Mouse (Mus musculus): ENCODE results near the gene Tle2. TPM values are rescaled to one million over a fixed set of nuclear protein-coding genes. Genes with fewer than 3 reads are reported as not detected.

The Tle2 gene
- polyA plus RNA-seq, 1 experiment from 2014 or later = 14.3 TPM

- Histone ChIP-seq H3K4me1 (peaks cover 20% of the 10 kb centered on the region), H3K9ac (peak overlapping the region; percentile 68), H3K4me3 (replicated peaks) (peak overlapping the region; percentile 61), H3K27ac (peak overlapping the region; percentile 85; the same call in 1 of the 2 replicates), H3K27me3 (peaks cover 5% of the 10 kb centered on the region; the same call in 1 of the 2 replicates), H3K4me2 (peak overlapping the region; percentile 77), H3K9me3 (no peaks in the 10 kb centered on the region), H3K36me3 (replicated peaks) (peaks cover 44% of the 10 kb centered on the region)
- 90% methylated on average over 22 of the region's 22 CpGs for WGBS
- peak; percentile 12; the same call in 1 of the 2 replicates for ATAC-seq (ENCODE audit: low FRiP score)
Measured at GRCm38 (mm10) chr10:81626101-81626993, 52.0 kb downstream of the Tle2 start.

GRCm38 (mm10) chr10:81626994-81627835, 52.9 kb downstream of the Tle2 start, which contains the start of gene Sirt6:
Gene Sirt6, minus strand, starts transcription at chr10:81627797.
- peak within 1 kb of the TSS; percentile 61 for H3K4me3 ChIP-seq (replicated peaks)

GRCm38 (mm10) chr10:81627836-81628220, 53.5 kb downstream of the Tle2 start:
- H3K9me3 ChIP-seq = no peaks in the 10 kb centered on the region
- peak overlapping the region; percentile 77 for H3K4me2 ChIP-seq
- WGBS = 61% methylated on average over 7 of the region's 7 CpGs
- peak; percentile 36; the same call in 1 of the 2 replicates for ATAC-seq (ENCODE audit: low FRiP score)
- peaks cover 5% of the 10 kb centered on the region; the same call in 1 of the 2 replicates for H3K27me3 ChIP-seq
- H3K4me1 ChIP-seq = peaks cover 20% of the 10 kb centered on the region
- H3K36me3 ChIP-seq (replicated peaks) = peaks cover 31% of the 10 kb centered on the region
- peak overlapping the region; percentile 61 for H3K4me3 ChIP-seq (replicated peaks)
- H3K9ac ChIP-seq = peak overlapping the region; percentile 68
- peak overlapping the region; percentile 85 for H3K27ac ChIP-seq

More at GRCm38 (mm10) chr10:81626994-81627835, 52.9 kb downstream of the Tle2 start, which contains the start of gene Sirt6:
- Histone ChIP-seq H3K4me2 (peak within 1 kb of the TSS; percentile 77), H3K27ac (peak within 1 kb of the TSS; percentile 85), H3K9me3 (no peaks in the 10 kb centered on the region), H3K36me3 (replicated peaks) (peaks cover 37% of the 10 kb centered on the region), H3K9ac (peak within 1 kb of the TSS; percentile 68), H3K27me3 (peaks cover 5% of the 10 kb centered on the region; the same call in 1 of the 2 replicates), H3K4me1 (peaks cover 20% of the 10 kb centered on the region)
- ATAC-seq (ENCODE audit: low FRiP score) = peak; percentile 92
- 6% methylated on average over 40 of the region's 40 CpGs for WGBS

- Histone ChIP-seq H3K9ac (peak within 1 kb of the TSS; percentile 68), H3K4me2 (peak within 1 kb of the TSS; percentile 77), H3K4me1 (peaks cover 25% of the 10 kb centered on the region), H3K4me3 (replicated peaks) (peak within 1 kb of the TSS; percentile 61), H3K27ac (peak within 1 kb of the TSS; percentile 85), H3K36me3 (replicated peaks) (peaks cover 27% of the 10 kb centered on the region), H3K9me3 (no peaks in the 10 kb centered on the region), H3K27me3 (peaks cover 5% of the 10 kb centered on the region; the same call in 1 of the 2 replicates)
- ATAC-seq (ENCODE audit: low FRiP score) = no peak
- 86% methylated on average over 16 of the region's 16 CpGs for WGBS
Measured at GRCm38 (mm10) chr10:81628390-81628789, 54.0 kb downstream of the Tle2 start, which contains the start of gene Ankrd24. Gene Ankrd24, plus strand, starts transcription at chr10:81628540.

GRCm38 (mm10) chr10:81633253-81634099, 59.1 kb downstream of the Tle2 start:
- Histone ChIP-seq H3K4me3 (replicated peaks) (peak overlapping the region; percentile 42), H3K9me3 (no peaks in the 10 kb centered on the region), H3K36me3 (replicated peaks) (no peaks in the 10 kb centered on the region), H3K27ac (peak overlapping the region; percentile 15), H3K9ac (peak overlapping the region; percentile 50), H3K27me3 (peaks cover 19% of the 10 kb centered on the region; the same call in 1 of the 2 replicates), H3K4me2 (peak overlapping the region; percentile 69), H3K4me1 (peaks cover 13% of the 10 kb centered on the region)
- WGBS = 4% methylated on average over 36 of the region's 37 CpGs
- ATAC-seq (ENCODE audit: low FRiP score) = peak; percentile 93

- no peak for ATAC-seq (ENCODE audit: low FRiP score)
- WGBS = 26% methylated on average over 8 of the region's 8 CpGs
- H3K4me3 ChIP-seq (replicated peaks) = no peak overlapping the region
- H3K36me3 ChIP-seq (replicated peaks) = no peaks in the 10 kb centered on the region
- H3K9ac ChIP-seq = no peak overlapping the region
- H3K27ac ChIP-seq = no peak overlapping the region
- H3K9me3 ChIP-seq = no peaks in the 10 kb centered on the region
- no peak overlapping the region for H3K4me2 ChIP-seq
- peaks cover 14% of the 10 kb centered on the region; the same call in 1 of the 2 replicates for H3K27me3 ChIP-seq
- peaks cover 18% of the 10 kb centered on the region for H3K4me1 ChIP-seq
Measured at GRCm38 (mm10) chr10:81636338-81636737, 62.0 kb downstream of the Tle2 start.

GRCm38 (mm10) chr10:81638101-81638500, 63.7 kb downstream of the Tle2 start:
- Histone ChIP-seq H3K27me3 (peaks cover 14% of the 10 kb centered on the region; the same call in 1 of the 2 replicates), H3K27ac (no peak overlapping the region), H3K36me3 (replicated peaks) (no peaks in the 10 kb centered on the region), H3K4me2 (no peak overlapping the region), H3K9me3 (no peaks in the 10 kb centered on the region), H3K4me1 (peaks cover 33% of the 10 kb centered on the region), H3K4me3 (replicated peaks) (no peak overlapping the region), H3K9ac (no peak overlapping the region)
- no peak for ATAC-seq (ENCODE audit: low FRiP score)
- 75% methylated on average over 6 of the region's 6 CpGs for WGBS

Other genes with a start within 250 kb of the Tle2 start
- 2.1 and 2.9 TPM in 2 replicates for gene Tbxa2r, start 245.8 kb upstream of the Tle2 start, polyA plus RNA-seq (2016; fragmentation: Nextera tagmentation; extraction: Ambion mirVana)
- 0.08 TPM in 1 of 2 replicates, not detected in the other for gene Gipc3, start 231.3 kb upstream of the Tle2 start, polyA plus RNA-seq (2016; fragmentation: Nextera tagmentation; extraction: Ambion mirVana)
- gene Hmg20b, start 224.1 kb upstream of the Tle2 start, polyA plus RNA-seq (2016; fragmentation: Nextera tagmentation; extraction: Ambion mirVana) = 92.6 and 97.1 TPM in 2 replicates
- gene Mfsd12, start 217.1 kb upstream of the Tle2 start, polyA plus RNA-seq (2016; fragmentation: Nextera tagmentation; extraction: Ambion mirVana) = 8.2 and 8.4 TPM in 2 replicates
- 0.36 and 1.2 TPM in 2 replicates for gene 4930404N11Rik, start 208.7 kb upstream of the Tle2 start, polyA plus RNA-seq (2016; fragmentation: Nextera tagmentation; extraction: Ambion mirVana)
- 145 and 148 TPM in 2 replicates for gene Fzr1, start 196.0 kb upstream of the Tle2 start, polyA plus RNA-seq (2016; fragmentation: Nextera tagmentation; extraction: Ambion mirVana)
- gene Dohh, start 190.1 kb upstream of the Tle2 start, polyA plus RNA-seq (2016; fragmentation: Nextera tagmentation; extraction: Ambion mirVana) = 68.1 and 68.5 TPM in 2 replicates
- 4.2 and 4.6 TPM in 2 replicates for gene Gm48551, start 190.1 kb upstream of the Tle2 start, polyA plus RNA-seq (2016; fragmentation: Nextera tagmentation; extraction: Ambion mirVana)
- 1.4 and 2.1 TPM in 2 replicates for gene Gm48552, start 185.6 kb upstream of the Tle2 start, polyA plus RNA-seq (2016; fragmentation: Nextera tagmentation; extraction: Ambion mirVana)
- gene Smim24, start 181.5 kb upstream of the Tle2 start, polyA plus RNA-seq (2016; fragmentation: Nextera tagmentation; extraction: Ambion mirVana) = 1.8 and 2.6 TPM in 2 replicates
- gene Nfic, start 118.9 kb upstream of the Tle2 start, polyA plus RNA-seq (2016; fragmentation: Nextera tagmentation; extraction: Ambion mirVana) = 15.3 and 16.3 TPM in 2 replicates
- 37.1 and 42.4 TPM in 2 replicates for gene Celf5, start 91.9 kb upstream of the Tle2 start, polyA plus RNA-seq (2016; fragmentation: Nextera tagmentation; extraction: Ambion mirVana)
- 65.8 and 66.6 TPM in 2 replicates for gene Ncln, start 78.2 kb upstream of the Tle2 start, polyA plus RNA-seq (2016; fragmentation: Nextera tagmentation; extraction: Ambion mirVana)
- gene S1pr4, start 74.4 kb upstream of the Tle2 start, polyA plus RNA-seq (2016; fragmentation: Nextera tagmentation; extraction: Ambion mirVana) = 0.21 and 0.49 TPM in 2 replicates
- gene Gna15, start 50.3 kb upstream of the Tle2 start, polyA plus RNA-seq (2016; fragmentation: Nextera tagmentation; extraction: Ambion mirVana) = 0.49 and 0.92 TPM in 2 replicates
- gene Gna11, start 29.4 kb upstream of the Tle2 start, polyA plus RNA-seq (2016; fragmentation: Nextera tagmentation; extraction: Ambion mirVana) = 74.8 and 75.9 TPM in 2 replicates
- gene Aes, start 15.1 kb upstream of the Tle2 start, polyA plus RNA-seq (2016; fragmentation: Nextera tagmentation; extraction: Ambion mirVana) = 520 TPM in 2 replicates
- gene Tle6, start 26.5 kb downstream of the Tle2 start, polyA plus RNA-seq (2016; fragmentation: Nextera tagmentation; extraction: Ambion mirVana) = 3.1 and 4.3 TPM in 2 replicates
- gene BC025920, start 31.7 kb downstream of the Tle2 start, polyA plus RNA-seq (2016; fragmentation: Nextera tagmentation; extraction: Ambion mirVana) = 2.2 and 2.7 TPM in 2 replicates
- gene Sirt6, start 53.2 kb downstream of the Tle2 start, polyA plus RNA-seq (2016; fragmentation: Nextera tagmentation; extraction: Ambion mirVana) = 50.7 and 52.6 TPM in 2 replicates
- gene Ankrd24, start 54.0 kb downstream of the Tle2 start, polyA plus RNA-seq (2016; fragmentation: Nextera tagmentation; extraction: Ambion mirVana) = 6.2 and 7.4 TPM in 2 replicates
- gene Gm10778, start 74.5 kb downstream of the Tle2 start, polyA plus RNA-seq (2016; fragmentation: Nextera tagmentation; extraction: Ambion mirVana) = 4.3 and 4.5 TPM in 2 replicates
- 19.1 and 24.6 TPM in 2 replicates for gene Zfp433, start 130.3 kb downstream of the Tle2 start, polyA plus RNA-seq (2016; fragmentation: Nextera tagmentation; extraction: Ambion mirVana)
- gene Gm3055, start 196.6 kb downstream of the Tle2 start, polyA plus RNA-seq (2016; fragmentation: Nextera tagmentation; extraction: Ambion mirVana) = 14.2 and 15.5 TPM in 2 replicates
- gene Gm4767, start 237.6 kb downstream of the Tle2 start, polyA plus RNA-seq (2016; fragmentation: Nextera tagmentation; extraction: Ambion mirVana) = 2.6 and 2.7 TPM in 2 replicates